Mouse (Mus musculus) frontal cortex, adult (tissue): ENCODE data around the gene Eif4h.

Source experiments
- ATAC-seq: cut with Nextera tagmentation; 2 replicates; pipeline ENCODE4 v1.9.2; 2017; ENCODE audit warnings: mild to moderate bottlenecking, moderate library complexity, mixed read lengths; ENCODE audit not compliant: low TSS enrichment

Eif4h gene

GRCm38 (mm10) chr5:134639269-134639682 lies at the start of gene Eif4h:
Gene Eif4h, minus strand, starts transcription at chr5:134639490.
- peak; percentile 98 for ATAC-seq

DNA sequence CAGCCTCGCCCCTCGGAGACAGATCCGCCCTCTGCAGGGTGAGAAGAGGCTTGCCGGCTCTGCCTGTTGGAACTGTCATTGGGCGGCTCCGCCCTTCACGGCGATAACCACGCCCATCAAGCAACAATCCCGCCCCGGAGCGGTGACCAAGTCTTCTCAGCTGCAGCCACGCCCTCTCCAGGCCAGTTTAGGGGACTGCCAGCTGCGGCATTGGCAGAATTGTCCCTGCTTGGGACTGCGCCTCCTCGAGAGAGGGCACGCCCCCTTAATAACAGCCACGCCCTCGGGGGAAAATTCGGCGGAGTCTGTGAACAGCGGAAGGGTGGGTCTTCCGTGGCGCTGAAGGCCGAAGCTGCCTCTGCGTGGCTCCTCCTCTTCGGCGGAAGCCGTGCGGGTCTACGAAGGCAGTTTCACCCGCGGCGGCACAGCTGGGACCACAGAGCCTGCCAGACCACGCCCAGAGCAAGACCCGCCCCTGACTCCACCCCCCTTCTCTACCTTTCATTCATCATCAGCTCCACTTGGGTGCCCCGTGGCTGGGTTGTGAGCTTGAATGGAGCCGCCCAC lies 49.5 kb upstream of the Eif4h start:
- ATAC-seq, result peak; percentile 88

- ATAC-seq, result peak; percentile 5; the same call in 1 of the 2 replicates
These were observed 48.9 kb upstream of the Eif4h start, which contains the start of gene Limk1 for GRCm38 (mm10) chr5:134688086-134688717. Gene Limk1, minus strand, starts transcription at chr5:134688598.

- ATAC-seq, result no peak
These were observed 47.9 kb upstream of the Eif4h start for GRCm38 (mm10) chr5:134687187-134687586.

GRCm38 (mm10) chr5:134686541-134686940 lies 47.3 kb upstream of the Eif4h start:
- no peak for ATAC-seq

- no peak for ATAC-seq
These were observed 45.1 kb upstream of the Eif4h start for GRCm38 (mm10) chr5:134684398-134684797.

- ATAC-seq, result no peak
These were observed 44.5 kb upstream of the Eif4h start for GRCm38 (mm10) chr5:134683813-134684212.

GRCm38 (mm10) chr5:134680238-134680637 lies 40.9 kb upstream of the Eif4h start:
- ATAC-seq, result peak; percentile 33; the same call in 1 of the 2 replicates

DNA sequence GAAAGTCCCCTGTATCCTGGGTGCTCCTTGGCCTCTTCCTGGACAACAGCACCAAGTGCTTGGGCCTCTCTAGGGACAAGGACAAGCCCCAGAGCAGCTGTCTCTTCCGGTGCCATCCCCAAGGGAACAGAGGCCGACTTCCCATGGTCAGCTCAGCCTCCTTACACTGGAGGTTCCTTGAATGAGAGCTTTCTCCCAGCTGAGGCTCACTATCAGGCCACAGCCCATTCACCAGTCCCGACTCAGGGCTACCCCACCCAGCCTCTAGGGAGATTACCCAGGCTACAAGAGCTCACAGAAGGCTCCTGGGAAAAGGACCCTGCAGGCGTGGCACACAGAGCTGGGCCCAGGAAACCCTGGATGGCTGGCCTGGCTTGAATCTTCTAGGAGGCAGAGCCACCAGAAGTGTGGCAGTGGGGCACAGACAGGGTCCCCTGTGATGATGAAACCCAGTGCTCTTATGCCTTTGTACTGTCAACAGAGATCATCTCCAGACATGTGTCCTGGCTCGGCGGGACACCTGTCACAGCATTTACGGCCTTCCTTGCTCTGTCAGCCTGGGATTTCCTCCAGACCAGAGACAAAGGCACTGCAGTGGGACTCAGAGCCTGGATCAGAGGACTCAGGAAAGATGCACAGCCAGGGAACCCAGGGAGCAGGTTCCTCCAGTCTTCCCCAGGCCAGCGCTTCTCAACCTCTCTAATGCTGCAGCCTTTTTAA lies 39.7 kb upstream of the Eif4h start:
- ATAC-seq, result no peak

- no peak for ATAC-seq
These were observed 38.7 kb upstream of the Eif4h start for GRCm38 (mm10) chr5:134678031-134678430.

- no peak for ATAC-seq
These were observed 38.2 kb upstream of the Eif4h start for GRCm38 (mm10) chr5:134677491-134677890.

- ATAC-seq, result peak; percentile 50; the same call in 1 of the 2 replicates
These were observed 36.9 kb upstream of the Eif4h start for GRCm38 (mm10) chr5:134675956-134676759.

GRCm38 (mm10) chr5:134674977-134675376 lies 35.7 kb upstream of the Eif4h start:
- ATAC-seq, result no peak

DNA sequence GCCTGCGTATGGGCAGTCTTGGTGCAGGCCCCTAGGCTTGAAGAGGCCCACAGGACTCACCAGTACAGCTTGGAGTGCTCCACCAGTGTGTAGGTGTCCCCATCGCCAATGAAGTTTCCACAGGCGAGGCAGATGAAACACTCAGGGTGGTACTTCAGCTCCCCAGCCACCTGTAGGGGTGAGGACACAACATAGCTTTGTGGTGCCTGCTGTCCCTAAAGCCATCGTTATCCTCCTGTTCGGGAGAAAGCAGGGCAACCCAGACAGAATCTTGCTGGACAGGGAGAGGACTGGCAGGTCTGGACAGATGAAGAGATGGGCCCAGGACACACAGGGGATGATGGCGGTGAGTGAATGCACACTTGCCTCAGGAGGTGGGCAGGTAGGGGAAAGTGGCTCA lies 33.3 kb upstream of the Eif4h start:
- ATAC-seq, result no peak

GRCm38 (mm10) chr5:134672198-134672516 lies 32.9 kb upstream of the Eif4h start:
- no peak for ATAC-seq

GRCm38 (mm10) chr5:134671335-134672197 lies 32.3 kb upstream of the Eif4h start:
- no peak for ATAC-seq

DNA sequence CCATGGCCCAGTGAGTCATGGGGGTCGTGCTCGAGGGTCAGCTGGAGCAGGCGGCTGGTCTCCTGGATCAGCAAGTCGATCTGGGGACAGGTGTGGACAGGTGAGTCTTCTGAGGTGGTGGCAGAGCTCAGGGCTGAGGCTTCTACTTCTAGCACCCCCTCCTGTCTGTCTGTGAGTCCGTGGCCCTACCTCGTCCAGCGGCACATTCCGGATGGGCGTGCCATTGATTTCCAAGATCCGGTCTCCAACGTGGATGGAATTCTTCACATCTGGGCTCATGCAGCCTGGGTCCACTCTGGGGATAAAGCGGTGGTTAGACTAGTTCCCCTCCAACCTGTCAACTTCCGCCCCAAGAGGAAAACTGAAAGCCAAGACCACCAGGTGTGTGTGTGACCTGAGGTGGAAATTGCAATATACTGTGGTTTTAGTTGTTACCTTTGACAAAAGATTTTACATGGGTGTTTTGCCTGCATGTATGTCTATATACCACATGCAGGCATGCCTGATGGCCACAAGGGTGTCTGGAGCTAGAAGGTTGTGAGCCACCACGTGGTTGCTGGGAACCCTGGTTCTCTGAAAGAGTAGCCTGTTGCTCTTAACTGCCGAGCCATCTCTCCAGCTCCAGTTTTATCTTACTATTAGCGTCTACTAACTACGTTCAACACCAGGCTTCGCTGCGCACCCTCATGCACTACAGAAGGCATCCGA lies 29.9 kb upstream of the Eif4h start:
- ATAC-seq, result no peak

- ATAC-seq, result peak; percentile 59
These were observed 29.2 kb upstream of the Eif4h start for GRCm38 (mm10) chr5:134668495-134668894.

DNA sequence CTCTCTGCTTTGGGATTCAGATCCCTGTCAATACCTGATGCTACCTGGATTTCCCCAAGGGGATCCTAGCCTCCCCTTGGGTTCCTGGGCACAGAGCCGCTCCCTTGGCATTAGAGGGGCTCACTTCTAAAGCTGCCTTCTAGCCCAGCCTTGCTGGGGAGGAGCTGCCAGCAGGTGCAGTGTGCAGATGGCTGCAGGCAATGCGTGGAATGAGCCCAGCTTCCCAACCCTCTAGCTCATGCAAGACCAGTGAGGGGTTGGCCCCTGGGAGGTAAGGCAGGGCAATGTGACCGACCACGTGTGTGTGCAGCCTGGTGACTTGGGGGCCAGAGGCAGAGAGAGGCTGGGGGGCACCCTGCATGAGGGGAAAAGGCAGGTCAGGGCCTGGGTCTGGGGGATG lies 17.4 kb upstream of the Eif4h start:
- no peak for ATAC-seq

DNA sequence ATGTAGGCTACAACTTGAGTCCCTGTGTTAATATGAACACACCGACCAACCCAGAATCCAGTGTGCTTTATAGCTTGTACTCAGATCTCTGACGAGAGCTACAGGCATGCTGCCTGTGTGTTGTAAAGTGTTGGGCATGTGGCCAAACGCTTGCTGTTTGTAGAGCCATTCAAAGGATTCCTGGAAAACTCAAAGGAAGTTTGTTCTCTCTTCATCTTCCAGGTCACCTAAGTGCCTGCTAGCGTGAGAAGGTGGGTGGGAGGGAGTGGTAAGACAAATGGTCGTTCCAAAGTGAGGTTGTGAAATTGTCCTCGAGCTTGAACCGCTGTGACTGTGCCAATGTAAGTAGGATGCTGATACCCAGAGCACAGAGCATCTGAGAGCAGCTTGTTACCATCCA lies 12.7 kb upstream of the Eif4h start:
- no peak; the same call in 1 of the 2 replicates for ATAC-seq

- no peak for ATAC-seq
These were observed 11.6 kb upstream of the Eif4h start for GRCm38 (mm10) chr5:134650926-134651325.
